Mouse (Mus musculus) intestine, embryonic 15.5 days (tissue): Measurements from ENCODE around the gene Hp. TPM values are rescaled to one million over a fixed set of nuclear protein-coding genes. Genes with fewer than 3 reads are reported as not detected.

ENCODE experiments used
- ATAC-seq: fragments of 200-750 bp; cut with Nextera tagmentation; 2 replicates; pipeline ENCODE4 v1.8.0; 2017; ENCODE audit warnings: moderate TSS enrichment, moderate library complexity
- H3K27ac ChIP-seq: fragments of 300-500 bp; sonication (generic); 2 replicates; pipeline ENCODE4 v1.5.1; 2015; ENCODE audit warnings: mild to moderate bottlenecking, inconsistent platforms
- H3K27me3 ChIP-seq: fragments of 300-500 bp; sonication (generic); replicated peaks from 2 replicates; pipeline ENCODE4 v1.6.1; 2015; ENCODE audit warnings: inconsistent platforms
- H3K36me3 ChIP-seq: fragments of 300-500 bp; sonication (generic); 2 replicates; pipeline ENCODE4 v1.6.1; 2015; ENCODE audit warnings: inconsistent platforms
- H3K4me1 ChIP-seq: fragments of 300-500 bp; sonication (generic); replicated peaks from 2 replicates; pipeline ENCODE4 v1.6.1; 2015; ENCODE audit warnings: inconsistent platforms
- H3K4me2 ChIP-seq: fragments of 300-500 bp; sonication (generic); replicated peaks from 2 replicates; pipeline ENCODE4 v1.6.1; 2015; ENCODE audit warnings: mild to moderate bottlenecking, inconsistent platforms
- H3K4me3 ChIP-seq: fragments of 300-500 bp; sonication (generic); replicated peaks from 2 replicates; pipeline ENCODE4 v1.5.1; 2015; ENCODE audit warnings: inconsistent platforms
- H3K9ac ChIP-seq: fragments of 300-500 bp; sonication (generic); 2 replicates; pipeline ENCODE4 v1.6.1; 2015; ENCODE audit warnings: inconsistent platforms
- H3K9me3 ChIP-seq: fragments of 300-500 bp; sonication (generic); 2 replicates; pipeline ENCODE4 v1.6.1; 2016; ENCODE audit warnings: inconsistent platforms
- WGBS: fragments of 180-500 bp; shearing (Covaris S2); methylation state at CpG from one replicate; pipeline ENCODE4 v1.1.7; 2015; 5-methylcytosine and 5-hydroxymethylcytosine counted together
- polyA plus RNA-seq: library from polyadenylated mRNA; unstranded; fragments of >200 nt; fragmentation: Nextera tagmentation; extraction: Ambion mirVana; gene quantifications from 2 replicates; pipeline ENCODE4 v1.2.1, GENCODE M21; 2015

Gene Hp
- 2.2 and 3.6 TPM in 2 replicates for polyA plus RNA-seq

DNA sequence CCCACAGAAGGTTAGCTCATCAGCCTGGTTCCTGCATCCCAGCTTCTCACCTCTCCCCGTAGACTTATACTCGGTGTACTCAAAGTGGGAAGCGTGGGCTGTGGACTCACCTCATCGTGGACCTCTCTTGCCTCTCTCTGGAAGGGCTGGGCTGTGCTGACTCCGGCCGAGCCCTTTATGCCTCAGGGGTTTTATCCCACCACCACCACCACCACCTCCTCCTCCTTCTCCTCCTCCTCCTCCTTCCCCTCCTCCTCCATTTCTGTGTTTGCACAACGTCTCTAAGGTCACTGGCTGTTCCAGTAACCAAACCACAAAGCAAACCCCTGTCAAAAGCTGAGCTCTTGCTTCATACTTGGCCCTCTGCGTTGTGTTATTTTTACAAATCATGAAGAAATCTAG lies at the start of gene Hp:
Hp (minus strand) TSS at position 273 of the 402 bp plus-strand sequence.
- Histone ChIP-seq H3K9ac (no peak within 1 kb of the TSS), H3K27me3 (no peaks in the 10 kb centered on the region), H3K4me3 (no peak within 1 kb of the TSS), H3K9me3 (no peaks in the 10 kb centered on the region), H3K27ac (no peak within 1 kb of the TSS), H3K4me1 (no peaks in the 10 kb centered on the region), H3K4me2 (no peak within 1 kb of the TSS), H3K36me3 (no peaks in the 10 kb centered on the region)
- WGBS, result 61% methylated on average over 8 of the region's 8 CpGs
- no peak for ATAC-seq

DNA sequence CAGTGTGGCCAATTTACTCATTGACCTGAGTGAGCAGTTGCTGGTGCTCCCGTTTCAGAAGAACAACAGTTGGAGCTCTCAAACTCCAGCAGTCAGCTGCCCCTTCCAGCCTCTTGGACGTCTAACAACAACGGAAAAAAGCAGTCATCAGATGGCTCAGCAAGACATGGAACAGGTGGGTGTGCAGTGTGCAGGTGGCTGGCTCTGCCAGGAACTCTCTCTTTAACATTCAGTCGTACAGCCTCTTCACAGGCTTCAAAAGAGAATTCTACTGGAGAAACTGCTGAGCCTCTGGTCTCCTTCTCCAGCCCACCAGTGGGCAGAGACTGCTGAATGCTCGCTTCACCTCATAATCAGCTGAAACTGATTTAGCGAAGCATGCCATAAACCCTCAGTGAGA lies 49.7 kb upstream of the Hp start:
- Histone ChIP-seq H3K9ac (no peak overlapping the region), H3K27ac (no peak overlapping the region), H3K27me3 (no peaks in the 10 kb centered on the region), H3K4me1 (no peaks in the 10 kb centered on the region), H3K4me3 (no peak overlapping the region), H3K4me2 (no peak overlapping the region), H3K9me3 (no peaks in the 10 kb centered on the region; the same call in 1 of the 2 replicates), H3K36me3 (no peaks in the 10 kb centered on the region)
- 65% methylated on average over 6 of the region's 6 CpGs for WGBS
- ATAC-seq, result no peak

DNA sequence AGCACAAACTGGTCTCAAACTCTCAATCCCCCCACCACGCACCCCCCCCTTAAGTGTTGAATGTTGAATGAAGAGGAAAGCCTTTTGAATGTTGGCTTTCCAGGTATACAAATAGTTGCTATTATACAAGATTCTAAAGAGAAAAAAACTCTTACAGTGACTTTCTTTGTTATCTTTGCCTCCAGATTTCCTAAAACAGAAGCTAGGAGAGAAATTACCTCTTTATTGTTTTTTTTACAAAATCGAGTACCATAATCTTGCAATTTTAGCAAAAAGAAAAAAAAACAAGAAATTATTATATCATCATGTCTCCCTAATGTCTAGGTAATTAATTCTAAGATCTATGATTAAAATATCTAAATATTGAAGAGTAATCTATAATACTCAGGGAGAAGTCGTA lies 36.6 kb upstream of the Hp start:
- Histone ChIP-seq H3K4me2 (no peak overlapping the region), H3K4me1 (no peaks in the 10 kb centered on the region), H3K27me3 (no peaks in the 10 kb centered on the region), H3K36me3 (no peaks in the 10 kb centered on the region), H3K4me3 (no peak overlapping the region), H3K27ac (no peak overlapping the region), H3K9me3 (no peaks in the 10 kb centered on the region), H3K9ac (no peak overlapping the region)
- 86% methylated on average over 3 of the region's 3 CpGs for WGBS
- ATAC-seq, result no peak

DNA sequence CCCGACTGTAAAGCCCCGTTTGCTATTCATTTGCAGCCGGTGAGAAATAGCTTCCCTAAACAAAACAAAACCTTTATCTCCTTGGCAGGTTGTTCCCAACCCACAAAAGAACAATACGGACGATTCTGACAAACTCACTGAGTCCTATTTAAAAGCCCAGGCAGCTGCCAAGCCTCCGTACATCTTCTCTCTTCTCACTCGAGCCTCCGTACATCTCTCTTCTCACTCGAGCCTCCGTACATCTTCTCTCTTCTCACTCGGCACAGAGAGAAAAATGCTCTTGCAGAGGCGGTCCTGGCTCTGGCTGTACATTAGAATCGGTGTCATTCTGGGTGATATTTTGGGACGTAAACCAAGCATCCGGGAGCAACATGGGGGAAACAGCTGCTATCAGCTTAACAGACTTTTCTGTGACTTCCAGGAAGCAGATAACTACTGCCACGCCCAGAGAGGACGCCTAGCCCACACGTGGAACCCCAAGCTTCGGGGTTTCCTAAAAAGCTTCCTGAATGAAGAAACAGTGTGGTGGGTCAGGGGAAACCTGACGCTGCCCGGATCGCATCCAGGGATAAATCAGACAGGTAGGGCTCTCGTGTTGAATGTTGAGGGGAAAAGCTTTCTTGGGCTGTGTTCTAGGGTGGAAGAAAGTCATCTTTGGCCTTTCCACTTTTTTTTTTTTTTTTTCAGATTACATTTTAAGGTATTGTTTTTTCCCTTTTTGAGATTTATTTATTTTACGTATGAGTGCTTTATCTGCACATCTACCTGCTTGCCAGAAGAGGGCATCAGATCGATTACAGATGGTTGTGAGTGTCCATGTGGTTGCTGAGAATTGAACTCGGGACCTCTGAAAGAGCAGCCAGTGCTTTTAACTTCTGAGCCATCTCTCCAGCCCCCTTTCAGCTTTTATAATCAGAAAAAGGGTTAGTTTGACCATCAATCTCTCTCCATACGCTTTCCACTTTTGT lies 35.6 kb upstream of the Hp start, which contains the start of gene Pkd1l3:
Pkd1l3 (plus strand) TSS at position 275 of the 968 bp plus-strand sequence.
- H3K4me1 ChIP-seq, result no peaks in the 10 kb centered on the region
- no peaks in the 10 kb centered on the region for H3K27me3 ChIP-seq
- ATAC-seq, result no peak
- WGBS, result 54% methylated on average over 27 of the region's 27 CpGs
- 0 out of 2 replicates have a peak within 1 kb of the TSS, but pooled peaks have one; percentile 2 for H3K4me2 ChIP-seq
- no peaks in the 10 kb centered on the region for H3K36me3 ChIP-seq
- no peaks in the 10 kb centered on the region for H3K9me3 ChIP-seq
- H3K27ac ChIP-seq, result no peak within 1 kb of the TSS
- no peak within 1 kb of the TSS for H3K9ac ChIP-seq
- no peak within 1 kb of the TSS for H3K4me3 ChIP-seq

DNA sequence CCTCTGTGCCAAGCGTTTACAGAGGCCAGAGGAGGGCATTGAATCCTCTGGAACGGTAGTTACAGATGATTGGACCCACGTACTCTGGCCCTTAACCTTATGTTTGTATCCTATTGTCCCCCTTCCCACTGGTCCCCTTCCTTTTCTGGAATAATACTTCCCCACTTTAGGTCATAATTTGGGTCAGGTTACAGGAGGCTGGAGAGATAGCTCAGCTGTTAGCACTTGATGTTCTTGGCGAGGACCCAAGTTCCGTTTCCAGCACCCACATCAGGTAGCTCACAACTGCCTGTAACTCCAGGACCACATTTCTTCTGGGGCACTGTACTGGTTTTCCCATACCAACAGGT lies 30.2 kb upstream of the Hp start:
- H3K27ac ChIP-seq, result peak overlapping the region; percentile 99
- no peak for ATAC-seq

DNA sequence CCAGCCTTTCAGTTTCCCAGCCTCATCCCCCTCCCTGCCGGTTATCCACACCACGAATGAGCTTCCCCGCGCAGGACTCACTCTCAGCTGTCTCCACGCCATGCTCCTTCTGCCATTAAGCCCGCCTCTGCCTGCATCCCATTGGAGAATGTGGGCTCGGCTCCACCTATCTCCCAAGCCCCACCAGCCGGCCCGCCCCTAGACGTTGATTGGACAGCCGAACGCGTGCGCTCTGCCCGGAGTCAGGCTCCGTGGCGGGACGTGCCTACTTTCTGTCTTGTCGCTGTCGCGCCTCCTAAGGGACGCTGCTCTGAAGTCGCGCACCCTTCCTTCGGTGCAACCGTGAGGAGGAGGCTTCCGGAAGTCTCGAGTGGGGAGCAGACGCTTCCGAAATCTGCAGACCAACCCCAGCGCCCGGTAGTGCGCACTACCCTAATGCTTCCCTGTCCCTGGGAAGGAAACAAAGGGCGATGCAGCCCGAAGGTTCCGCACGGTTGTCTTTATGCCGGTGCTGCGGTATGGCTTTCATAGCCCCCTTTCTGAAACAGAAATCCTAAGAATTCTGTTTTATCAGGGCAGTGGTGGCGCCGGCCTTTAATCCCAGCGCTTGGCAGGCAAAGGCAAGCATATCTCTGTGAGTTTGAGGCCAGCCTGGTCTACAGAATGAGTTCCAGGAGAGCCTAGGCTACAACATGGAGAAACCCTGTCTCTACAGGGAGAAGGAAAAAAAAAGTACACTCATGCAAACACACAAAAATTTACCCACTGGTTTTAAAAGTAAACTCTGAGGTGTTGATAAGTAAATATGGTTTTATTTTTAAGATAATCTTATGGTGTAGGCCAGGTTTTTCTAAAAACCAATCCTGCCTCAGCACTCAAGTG lies 29.5 kb upstream of the Hp start, which contains the start of gene Dhodh:
Dhodh (minus strand) TSS at position 403 of the 882 bp plus-strand sequence.
- peak within 1 kb of the TSS; percentile 99 for H3K27ac ChIP-seq
- H3K4me3 ChIP-seq, result peak within 1 kb of the TSS; percentile 69
- peaks cover 7% of the 10 kb centered on the region; the same call in 1 of the 2 replicates for H3K36me3 ChIP-seq
- H3K4me2 ChIP-seq, result peak within 1 kb of the TSS; percentile 74
- peak; percentile 99 for ATAC-seq
- H3K9me3 ChIP-seq, result no peaks in the 10 kb centered on the region
- WGBS, result under 1% methylated on average over 42 of the region's 42 CpGs
- peaks cover 9% of the 10 kb centered on the region for H3K4me1 ChIP-seq
- H3K27me3 ChIP-seq, result no peaks in the 10 kb centered on the region
- H3K9ac ChIP-seq, result peak within 1 kb of the TSS; percentile 72

More for the DNA sequence above, 30.2 kb upstream of the Hp start:
- Histone ChIP-seq H3K9ac (peak overlapping the region; percentile 72), H3K9me3 (no peaks in the 10 kb centered on the region), H3K4me1 (peaks cover 9% of the 10 kb centered on the region), H3K36me3 (0 out of 2 replicates have a peak, but pooled peaks cover under 1% of the 10 kb centered on the region), H3K4me3 (peak overlapping the region; percentile 69), H3K4me2 (peak overlapping the region; percentile 74), H3K27me3 (no peaks in the 10 kb centered on the region)
- WGBS, result 12% methylated on average over 5 of the region's 5 CpGs

DNA sequence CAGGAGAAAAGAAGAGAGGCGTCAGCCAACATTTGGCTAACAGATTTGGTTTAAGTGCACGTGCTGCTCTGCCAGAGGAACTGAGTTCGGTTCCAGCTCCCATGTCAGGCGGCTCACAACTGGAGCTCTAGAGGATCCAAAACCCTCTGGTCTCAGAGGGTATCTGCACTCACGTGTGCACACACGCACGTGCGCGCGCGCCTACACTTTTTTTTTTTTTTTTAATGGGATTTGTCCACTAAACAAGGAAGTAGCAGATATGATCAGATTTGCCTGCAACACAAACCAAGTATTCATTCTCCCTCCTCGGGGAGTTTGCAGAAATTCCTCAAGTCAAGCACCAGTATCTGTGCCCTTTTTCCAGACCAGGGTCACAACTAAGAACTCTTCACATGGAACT lies 28.7 kb upstream of the Hp start:
- Histone ChIP-seq H3K27ac (peak overlapping the region; percentile 99; the same call in 1 of the 2 replicates), H3K27me3 (no peaks in the 10 kb centered on the region), H3K36me3 (peaks cover 10% of the 10 kb centered on the region; the same call in 1 of the 2 replicates), H3K4me2 (peak overlapping the region; percentile 74), H3K4me3 (peak overlapping the region; percentile 69), H3K4me1 (peaks cover 9% of the 10 kb centered on the region), H3K9me3 (no peaks in the 10 kb centered on the region), H3K9ac (peak overlapping the region; percentile 72)
- 0 out of 2 replicates have a peak, but pooled peaks have one; percentile 0 for ATAC-seq
- WGBS, result 11% methylated on average over 12 of the region's 12 CpGs

DNA sequence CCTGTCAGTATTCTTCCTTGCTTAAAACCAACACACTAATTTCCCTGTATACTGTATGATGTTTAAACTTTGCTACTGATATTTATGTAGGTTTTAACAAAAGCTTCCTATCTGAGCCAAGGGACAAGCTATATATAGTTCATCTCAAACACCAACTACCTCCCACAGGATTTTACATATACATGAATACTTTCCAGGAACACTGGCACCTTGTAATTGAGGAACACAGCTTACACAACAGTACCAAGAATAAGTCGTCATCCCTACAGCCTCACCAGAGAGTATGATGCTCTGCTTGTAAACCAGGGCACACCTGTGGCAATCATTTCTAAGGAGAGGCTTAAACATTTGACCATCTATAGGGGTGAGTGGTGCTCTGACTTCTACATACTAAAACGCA lies 27.8 kb upstream of the Hp start:
- peaks cover 9% of the 10 kb centered on the region for H3K4me1 ChIP-seq
- no peak overlapping the region for H3K27ac ChIP-seq
- H3K36me3 ChIP-seq, result peaks cover 10% of the 10 kb centered on the region; the same call in 1 of the 2 replicates
- ATAC-seq, result no peak
- no peak overlapping the region for H3K4me2 ChIP-seq
- no peaks in the 10 kb centered on the region for H3K27me3 ChIP-seq
- no peak overlapping the region for H3K9ac ChIP-seq
- H3K4me3 ChIP-seq, result no peak overlapping the region
- WGBS, result 78% methylated on average over 2 of the region's 2 CpGs
- H3K9me3 ChIP-seq, result no peaks in the 10 kb centered on the region

DNA sequence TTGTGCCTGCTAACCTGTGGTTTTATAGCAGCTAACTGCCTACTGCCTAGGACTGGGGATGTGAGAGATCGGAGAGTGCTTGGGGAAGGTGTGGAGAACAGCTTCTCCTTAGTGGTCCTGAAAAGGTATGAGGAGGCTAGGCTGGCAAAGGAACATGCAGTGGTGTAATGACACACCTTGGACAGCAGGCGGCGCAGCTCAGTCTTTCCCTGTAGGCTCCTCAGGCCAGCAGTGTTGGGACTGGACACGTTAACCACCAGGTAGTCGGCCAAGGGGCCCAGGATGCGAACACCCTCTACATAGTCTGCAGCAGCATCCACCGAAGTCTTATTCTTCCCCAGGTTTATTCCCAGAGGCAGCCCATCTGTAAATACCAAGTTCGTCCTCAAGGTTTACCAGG lies 16.9 kb upstream of the Hp start:
- 48% methylated on average over 8 of the region's 8 CpGs for whole genome bisulfite sequencing
- Histone ChIP-seq H3K4me2 (no peak overlapping the region), H3K9ac (no peak overlapping the region), H3K4me3 (no peak overlapping the region), H3K36me3 (peaks cover 8% of the 10 kb centered on the region; the same call in 1 of the 2 replicates), H3K27me3 (no peaks in the 10 kb centered on the region), H3K9me3 (no peaks in the 10 kb centered on the region), H3K4me1 (no peaks in the 10 kb centered on the region), H3K27ac (no peak overlapping the region)
- peak; percentile 62 for ATAC-seq

DNA sequence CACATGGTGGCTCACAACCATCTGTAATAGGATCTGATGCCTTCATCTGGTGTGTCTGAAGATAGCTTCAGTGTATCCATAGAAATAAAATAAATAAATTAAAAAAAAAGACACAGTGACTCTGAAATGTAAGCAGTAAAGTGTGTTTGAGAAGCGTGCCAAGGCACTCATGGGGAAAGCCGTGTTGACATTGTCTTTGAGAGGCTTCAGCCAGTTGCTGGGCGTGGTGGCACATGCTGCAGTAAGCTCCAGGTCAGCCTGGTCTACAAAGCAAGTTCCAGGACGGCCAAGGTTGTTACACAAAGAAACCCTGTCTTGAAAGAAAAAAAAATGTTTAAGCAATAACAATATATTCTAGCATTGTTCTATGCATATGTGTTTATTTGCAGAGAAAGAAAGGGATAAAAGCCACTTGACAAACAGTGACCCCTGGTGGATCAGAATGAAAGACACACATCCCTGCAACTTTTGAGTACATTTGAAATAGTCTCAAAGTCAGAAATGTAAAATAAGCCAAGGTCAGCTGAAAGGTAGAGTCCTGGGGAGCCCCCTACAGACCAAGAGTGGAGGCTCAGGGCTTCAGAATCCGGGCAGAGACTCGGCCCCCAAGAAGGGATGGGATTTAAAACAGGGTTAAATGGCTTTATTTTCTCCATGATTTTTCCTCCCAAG lies 14.3 kb upstream of the Hp start:
- Histone ChIP-seq H3K4me3 (no peak overlapping the region), H3K9me3 (no peaks in the 10 kb centered on the region), H3K4me2 (no peak overlapping the region), H3K9ac (no peak overlapping the region), H3K4me1 (no peaks in the 10 kb centered on the region), H3K27ac (no peak overlapping the region), H3K27me3 (no peaks in the 10 kb centered on the region), H3K36me3 (peaks cover 8% of the 10 kb centered on the region; the same call in 1 of the 2 replicates)
- no peak for ATAC-seq
- WGBS, result 73% methylated on average over 6 of the region's 6 CpGs

DNA sequence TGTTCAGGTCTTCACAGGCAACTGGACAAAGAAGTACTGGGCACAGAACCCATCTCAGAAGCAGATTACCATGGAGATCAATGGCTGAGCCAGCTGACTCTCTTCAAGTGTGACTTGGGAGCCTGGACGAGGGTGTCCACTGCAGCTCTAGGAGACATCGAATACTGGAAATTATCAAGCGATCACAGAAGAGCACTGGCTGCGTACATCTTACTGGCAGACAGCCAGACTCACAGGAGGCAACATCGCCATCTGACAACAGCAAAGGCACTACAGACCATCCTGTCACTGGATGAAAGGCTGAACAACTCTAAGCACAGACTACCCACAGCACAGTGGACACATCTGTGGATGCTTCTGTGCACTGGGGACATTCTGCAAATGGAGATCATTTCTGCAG lies 13.2 kb upstream of the Hp start:
- no peak overlapping the region for H3K9ac ChIP-seq
- H3K4me2 ChIP-seq, result no peak overlapping the region
- WGBS, result 86% methylated on average over 5 of the region's 5 CpGs
- no peak overlapping the region for H3K4me3 ChIP-seq
- no peaks in the 10 kb centered on the region for H3K4me1 ChIP-seq
- no peaks in the 10 kb centered on the region for H3K27me3 ChIP-seq
- no peak overlapping the region for H3K27ac ChIP-seq
- no peak for ATAC-seq
- no peaks in the 10 kb centered on the region for H3K9me3 ChIP-seq
- H3K36me3 ChIP-seq, result peaks cover 6% of the 10 kb centered on the region; the same call in 1 of the 2 replicates
